Mouse (Mus musculus) megakaryocyte, embryonic 14.5 days (primary cell): ENCODE results near the gene Ern1.

ENCODE experiments used
- FLI1 ChIP-seq: IDR thresholded peaks from 2 replicates; pipeline ENCODE4 v1.6.1; 2012; ENCODE audit warnings: low read length, inconsistent platforms, mixed read lengths
- GATA1 ChIP-seq: IDR thresholded peaks from 3 replicates; pipeline ENCODE4 v1.6.1; 2012; ENCODE audit warnings: mixed read lengths, low read length, inconsistent platforms, borderline replicate concordance

GRCm38 (mm10) chr11:106497926-106498325, 10.3 kb upstream of the Ern1 start:
- TF ChIP-seq GATA1 (no peak), FLI1 (no peak)
